Mouse (Mus musculus) ES-E14 (cell line): ENCODE results near the gene Stx12. TPM values are rescaled to one million over a fixed set of nuclear protein-coding genes. Genes with fewer than 3 reads are reported as not detected.
A peak's percentile ranks its signal among the peaks of the same experiment; 100 is the strongest.
"Not testable (repeated sequence)": the region's sequence is repeated elsewhere in the genome, so short reads cannot be mapped to it uniquely, and the experiment has no call there.

Experiments
- DNase-seq: peaks from one replicate; pipeline ENCODE4 v3.0.0-alpha.2; 2013; ENCODE audit warnings: low read depth, low spot score
- H3K27ac ChIP-seq: 2 replicates; pipeline ENCODE4 v1.5.1; 2012; ENCODE audit warnings: low read depth, mild to moderate bottlenecking, low read length, moderate library complexity, mixed read lengths; ENCODE audit not compliant: poor library complexity, insufficient read depth, severe bottlenecking
- H3K36me3 ChIP-seq: 2 replicates; pipeline ENCODE4 v1.6.1; 2012; ENCODE audit warnings: mild to moderate bottlenecking, low read length, moderate library complexity, mixed read lengths; ENCODE audit not compliant: control insufficient read depth, poor library complexity, insufficient read depth, severe bottlenecking
- H3K4me1 ChIP-seq, 2 experiments: fragments of 150-350 bp in 1 of 2; sonication (generic) in 1 of 2; 2 replicates each; pipeline ENCODE4 v1.6.1; 2012; ENCODE audit warnings: low read length in 2 of 2, mild to moderate bottlenecking in 1 of 2, mixed read lengths in 1 of 2; ENCODE audit not compliant: control insufficient read depth in 2 of 2, insufficient read depth in 2 of 2, poor library complexity in 1 of 2
- H3K4me3 ChIP-seq, 2 experiments: fragments of 150-350 bp in 1 of 2; sonication (generic) in 1 of 2; 2 replicates each; pipeline ENCODE4 v1.5.1; 2012; ENCODE audit warnings: low read length in 2 of 2, low read depth in 1 of 2, mild to moderate bottlenecking in 1 of 2, mixed read lengths in 1 of 2; ENCODE audit not compliant: insufficient read depth in 1 of 2, poor library complexity in 1 of 2, severe bottlenecking in 1 of 2
- H3K9ac ChIP-seq: 2 replicates; pipeline ENCODE4 v1.6.1; 2012; ENCODE audit warnings: low read depth, mild to moderate bottlenecking, low read length, mixed read lengths; ENCODE audit not compliant: poor library complexity, insufficient read depth, severe bottlenecking
- H3K9me3 ChIP-seq: fragments of 150-350 bp; sonication (generic); 2 replicates; pipeline ENCODE4 v1.6.1; 2012; ENCODE audit warnings: low read depth, mild to moderate bottlenecking, low read length; ENCODE audit not compliant: control insufficient read depth, insufficient read depth
- CHD2 ChIP-seq: IDR thresholded peaks from 2 replicates; pipeline ENCODE4 v1.6.1; 2014; ENCODE audit warnings: mild to moderate bottlenecking, low read depth, low read length, inconsistent platforms
- HCFC1 ChIP-seq: IDR thresholded peaks from 2 replicates; pipeline ENCODE4 v1.6.1; 2012; ENCODE audit warnings: low read length, inconsistent platforms, borderline replicate concordance; ENCODE audit not compliant: insufficient read depth
- MAFK ChIP-seq: IDR thresholded peaks from 2 replicates; pipeline ENCODE4 v1.6.1; 2014; ENCODE audit warnings: mild to moderate bottlenecking, low read depth, low read length, inconsistent platforms; ENCODE audit not compliant: insufficient read depth
- ZC3H11A ChIP-seq: IDR thresholded peaks from 2 replicates; pipeline ENCODE4 v1.6.1; 2012; ENCODE audit warnings: low read depth, mild to moderate bottlenecking, inconsistent platforms, low read length, borderline replicate concordance
- ZNF384 ChIP-seq: IDR thresholded peaks from 2 replicates; pipeline ENCODE4 v1.6.1; 2012; ENCODE audit warnings: low read depth, low read length, inconsistent platforms
- in situ Hi-C, 2 experiments: fragments of 600-800 bp; cut with MboI; formaldehyde crosslinking; loops; one replicate each; pipeline ENCODE4 v1.15.1; 2025; ENCODE audit warnings: low sequenced_read_pairs in 2 of 2, inconsistent platforms in 1 of 2; ENCODE audit not compliant: unreplicated experiment in 2 of 2
- total RNA-seq: library from RNA; depleted of rRNA; stranded (reverse); fragments of 300-350 nt; gene quantifications from 2 replicates; pipeline ENCODE4 v1.2.3, GENCODE M21; 2012

The Stx12 gene
- total RNA-seq, 1 experiment: 27.6 TPM

GRCm38 (mm10) chr4:132922558-132923008 is 38.3 kb upstream of the Stx12 start, which contains the start of gene Fam76a:
Gene Fam76a, minus strand, starts transcription at chr4:132922558.
- no peaks in the 10 kb centered on the region for H3K36me3 ChIP-seq
- in situ Hi-C loops: no loop called here
- TF ChIP-seq ZC3H11A (no peak), CHD2 (peak; percentile 100), MAFK (no peak), ZNF384 (no peak)
- peak; percentile 99 for DNase-seq
- H3K4me1 ChIP-seq: peaks cover 0 to 8% of the 10 kb centered on the region in 2 experiments; a peak in 1 of 4 replicates
- H3K9me3 ChIP-seq: no peaks in the 10 kb centered on the region
- peak within 1 kb of the TSS; percentile 91 for H3K9ac ChIP-seq
- peak within 1 kb of the TSS; percentile 93 to 94 for H3K4me3 ChIP-seq
- peak within 1 kb of the TSS; percentile 54 for H3K27ac ChIP-seq

GRCm38 (mm10) chr4:132922061-132922530 is 37.8 kb upstream of the Stx12 start:
- Histone ChIP-seq H3K36me3 (no peaks in the 10 kb centered on the region), H3K9ac (peak overlapping the region; percentile 91), H3K4me3 (peak overlapping the region; percentile 93 to 94), H3K27ac (peak overlapping the region; percentile 54), H3K4me1 (peaks cover 0 to 8% of the 10 kb centered on the region in 2 experiments; a peak in 1 of 4 replicates), H3K9me3 (no peaks in the 10 kb centered on the region)
- DNase-seq: no peak
- TF ChIP-seq ZNF384 (no peak), HCFC1 (no peak; the same call in 1 of the 2 replicates), ZC3H11A (no peak)
- in situ Hi-C loops: no loop called here

GRCm38 (mm10) chr4:132921488-132921887 is 37.2 kb upstream of the Stx12 start:
- Histone ChIP-seq H3K36me3 (no peaks in the 10 kb centered on the region), H3K9ac (peak overlapping the region; percentile 91), H3K4me1 (peaks cover 0 to 8% of the 10 kb centered on the region in 2 experiments; a peak in 1 of 4 replicates), H3K27ac (no peak overlapping the region), H3K9me3 (no peaks in the 10 kb centered on the region), H3K4me3 (peak overlapping the region; percentile 93 to 94)
- TF ChIP-seq CHD2: no peak
- no peak for TF ChIP-seq ZC3H11A
- TF ChIP-seq ZNF384: no peak
- TF ChIP-seq MAFK: no peak
- TF ChIP-seq HCFC1: no peak
- no peak for DNase-seq
- in situ Hi-C loops: no loop called here

GRCm38 (mm10) chr4:132920171-132920570 is 35.9 kb upstream of the Stx12 start:
- TF ChIP-seq CHD2: no peak
- no peak for TF ChIP-seq MAFK
- no peak for TF ChIP-seq ZC3H11A
- no peak for TF ChIP-seq HCFC1
- TF ChIP-seq ZNF384: no peak
- Histone ChIP-seq H3K27ac (no peak overlapping the region), H3K4me3 (no peak overlapping the region), H3K9me3 (no peaks in the 10 kb centered on the region), H3K9ac (no peak overlapping the region), H3K36me3 (no peaks in the 10 kb centered on the region), H3K4me1 (peaks cover 0 to 8% of the 10 kb centered on the region in 2 experiments; a peak in 1 of 4 replicates)
- DNase-seq: no peak
- in situ Hi-C loops: no loop called here

GRCm38 (mm10) chr4:132918493-132918892 is 34.2 kb upstream of the Stx12 start:
- DNase-seq, H3K9me3 ChIP-seq, in situ Hi-C loops, H3K9ac ChIP-seq, H3K4me1 ChIP-seq, H3K4me3 ChIP-seq, H3K36me3 ChIP-seq: not testable (repeated sequence)
- H3K27ac ChIP-seq: peak overlapping the region; percentile 26; the same call in 1 of the 2 replicates
